Mouse (Mus musculus) myocyte (in vitro differentiated cells): ENCODE measurements around the gene 5330417C22Rik. TPM values are rescaled to one million over a fixed set of nuclear protein-coding genes. Genes with fewer than 3 reads are reported as not detected.

Source experiments
- H3K27me3 ChIP-seq: one replicate; pipeline ENCODE4 v1.6.1; 2011; ENCODE audit not compliant: control insufficient read depth, insufficient read depth, insufficient read length
- H3K36me3 ChIP-seq: one replicate; pipeline ENCODE4 v1.6.1; 2011; ENCODE audit not compliant: control insufficient read depth, insufficient read depth
- H3K4me2 ChIP-seq: one replicate; pipeline ENCODE4 v1.6.1; 2011; ENCODE audit warnings: low read depth, control low read depth
- H3K4me3 ChIP-seq: one replicate; pipeline ENCODE4 v1.5.1; 2011; ENCODE audit warnings: mild to moderate bottlenecking, control low read depth, moderate library complexity
- H3K79me2 ChIP-seq: one replicate; pipeline ENCODE4 v1.6.1; 2011; ENCODE audit not compliant: control insufficient read depth, insufficient read depth
- H3ac ChIP-seq: one replicate; pipeline ENCODE4 v1.6.1; 2011; ENCODE audit not compliant: control insufficient read depth, insufficient read length
- CEBPB ChIP-seq: IDR thresholded peaks from 2 replicates; pipeline ENCODE4 v1.6.1; 2011; ENCODE audit warnings: mild to moderate bottlenecking, moderate library complexity; ENCODE audit not compliant: poor library complexity, insufficient read depth, severe bottlenecking
- E2F4 ChIP-seq: IDR thresholded peaks from one replicate; pipeline ENCODE4 v1.6.1; 2011; ENCODE audit warnings: mild to moderate bottlenecking, control low read depth, moderate library complexity; ENCODE audit not compliant: insufficient read depth
- MAX ChIP-seq: IDR thresholded peaks from one replicate; pipeline ENCODE4 v1.6.1; 2011; ENCODE audit warnings: low read depth, mild to moderate bottlenecking, control low read depth
- MYOD1 ChIP-seq, 3 experiments: IDR thresholded peaks; one replicate each; pipeline ENCODE4 v1.6.1; 2011; ENCODE audit warnings: control low read depth in 2 of 3, low read depth in 2 of 3, mild to moderate bottlenecking in 2 of 3, moderate library complexity in 1 of 3; ENCODE audit not compliant: insufficient read length in 2 of 3, control insufficient read depth in 1 of 3
- MYOG ChIP-seq, 3 experiments: IDR thresholded peaks; one replicate each; pipeline ENCODE4 v1.6.1; 2011; ENCODE audit warnings: control low read depth in 2 of 3, low read depth in 2 of 3, mild to moderate bottlenecking in 2 of 3; ENCODE audit not compliant: insufficient read length in 2 of 3, control insufficient read depth in 1 of 3, insufficient read depth in 1 of 3
- POLR2A ChIP-seq: IDR thresholded peaks from one replicate; pipeline ENCODE4 v1.6.1; 2011; ENCODE audit warnings: low read depth, mild to moderate bottlenecking, control low read depth, moderate library complexity; ENCODE audit not compliant: insufficient read length
- POLR2AphosphoS2 ChIP-seq: IDR thresholded peaks from one replicate; pipeline ENCODE4 v1.6.1; 2011; ENCODE audit warnings: low read depth, control low read depth; ENCODE audit not compliant: insufficient read length
- REST ChIP-seq: IDR thresholded peaks from one replicate; pipeline ENCODE4 v1.6.1; 2011; ENCODE audit warnings: mild to moderate bottlenecking, control low read depth, moderate library complexity; ENCODE audit not compliant: insufficient read depth, insufficient read length
- SRF ChIP-seq: IDR thresholded peaks from one replicate; pipeline ENCODE4 v1.6.1; 2011; ENCODE audit warnings: low read depth; ENCODE audit not compliant: control insufficient read depth, insufficient read length
- TCF12 ChIP-seq: IDR thresholded peaks from one replicate; pipeline ENCODE4 v1.6.1; 2011; ENCODE audit warnings: mild to moderate bottlenecking, control low read depth; ENCODE audit not compliant: poor library complexity, insufficient read depth, severe bottlenecking
- TCF3 ChIP-seq: IDR thresholded peaks from one replicate; pipeline ENCODE4 v1.6.1; 2011; ENCODE audit warnings: low read depth, control low read depth; ENCODE audit not compliant: insufficient read length
- USF1 ChIP-seq: IDR thresholded peaks from one replicate; pipeline ENCODE4 v1.6.1; 2011; ENCODE audit warnings: low read depth, mild to moderate bottlenecking, control low read depth, moderate library complexity
- polyA plus RNA-seq: library from polyadenylated mRNA; unstranded; fragments of >200 nt; fragmentation: generic; extraction: Trizol; gene quantifications from one replicate; pipeline ENCODE4 v1.2.1, GENCODE M21; 2012; ENCODE audit warnings: missing spikeins

The 5330417C22Rik gene
- polyA plus RNA-seq, 1 experiment: 0.05 TPM

GRCm38 (mm10) chr3:108563309-108563708 lies 27.0 kb upstream of the 5330417C22Rik start:
- peak overlapping the region; percentile 97 for H3K4me2 ChIP-seq
- no peak overlapping the region for H3ac ChIP-seq
- peak overlapping the region; percentile 46 for H3K4me3 ChIP-seq
- H3K27me3 ChIP-seq: peaks cover 9% of the 10 kb centered on the region
- TF ChIP-seq REST (no peak), MYOD1 (IDR thresholded peaks at IDR 0.05; ENCODE audit: control insufficient read depth in 1 of 3, insufficient read length in 2 of 3, low read depth in 2 of 3) (no peak), MAX (no peak), TCF3 (no peak), E2F4 (no peak), MYOG (IDR thresholded peaks at IDR 0.05; ENCODE audit: control insufficient read depth in 1 of 3, insufficient read depth in 1 of 3, insufficient read length in 2 of 3, low read depth in 2 of 3) (no peak), USF1 (no peak), TCF12 (no peak), POLR2AphosphoS2 (no peak), CEBPB (no peak), SRF (no peak), POLR2A (no peak)
- H3K36me3 ChIP-seq: peaks cover 7% of the 10 kb centered on the region
- peaks cover 13% of the 10 kb centered on the region for H3K79me2 ChIP-seq

GRCm38 (mm10) chr3:108562777-108563271 lies 26.5 kb upstream of the 5330417C22Rik start:
- H3K36me3 ChIP-seq: peaks cover 10% of the 10 kb centered on the region
- TF ChIP-seq REST (no peak), POLR2AphosphoS2 (no peak), CEBPB (no peak), E2F4 (no peak), POLR2A (no peak)
- peak overlapping the region; percentile 22 for H3ac ChIP-seq
- peaks cover 13% of the 10 kb centered on the region for H3K79me2 ChIP-seq
- peak overlapping the region; percentile 97 for H3K4me2 ChIP-seq
- peaks cover 9% of the 10 kb centered on the region for H3K27me3 ChIP-seq
- peak overlapping the region; percentile 46 for H3K4me3 ChIP-seq

GRCm38 (mm10) chr3:108562133-108562730 lies 25.9 kb upstream of the 5330417C22Rik start, which contains the start of gene Tmem167b:
Gene Tmem167b, minus strand, starts transcription at chr3:108562466.
- Histone ChIP-seq H3K79me2 (peaks cover 13% of the 10 kb centered on the region), H3K27me3 (peaks cover 9% of the 10 kb centered on the region), H3K4me3 (peak within 1 kb of the TSS; percentile 46), H3K36me3 (peaks cover 14% of the 10 kb centered on the region), H3ac (peak within 1 kb of the TSS; percentile 22), H3K4me2 (peak within 1 kb of the TSS; percentile 97)
- TF ChIP-seq SRF: peak; percentile 88
- TF ChIP-seq POLR2AphosphoS2: peak; percentile 59
- peak in 1 of 3 experiments; percentile 39 for TF ChIP-seq MYOG (IDR thresholded peaks at IDR 0.05; ENCODE audit: control insufficient read depth in 1 of 3, insufficient read depth in 1 of 3, insufficient read length in 2 of 3, low read depth in 2 of 3)
- no peak for TF ChIP-seq USF1
- no peak for TF ChIP-seq MYOD1 (IDR thresholded peaks at IDR 0.05; ENCODE audit: control insufficient read depth in 1 of 3, insufficient read length in 2 of 3, low read depth in 2 of 3)
- TF ChIP-seq MAX: no peak
- no peak for TF ChIP-seq TCF3
- no peak for TF ChIP-seq CEBPB
- TF ChIP-seq REST: no peak
- no peak for TF ChIP-seq TCF12
- TF ChIP-seq POLR2A: peak; percentile 67
- no peak for TF ChIP-seq E2F4

GRCm38 (mm10) chr3:108557888-108558287 lies 21.6 kb upstream of the 5330417C22Rik start:
- Histone ChIP-seq H3K27me3 (no peaks in the 10 kb centered on the region), H3ac (no peak overlapping the region), H3K79me2 (peaks cover 13% of the 10 kb centered on the region), H3K36me3 (peaks cover 15% of the 10 kb centered on the region), H3K4me2 (no peak overlapping the region), H3K4me3 (no peak overlapping the region)
- no peak for TF ChIP-seq E2F4
- TF ChIP-seq SRF: no peak
- no peak for TF ChIP-seq USF1
- TF ChIP-seq REST: no peak
- TF ChIP-seq MYOG (IDR thresholded peaks at IDR 0.05; ENCODE audit: control insufficient read depth in 1 of 3, insufficient read depth in 1 of 3, insufficient read length in 2 of 3, low read depth in 2 of 3): no peak
- no peak for TF ChIP-seq TCF12
- no peak for TF ChIP-seq TCF3
- TF ChIP-seq MAX: no peak
- no peak for TF ChIP-seq POLR2A
- TF ChIP-seq POLR2AphosphoS2: no peak
- TF ChIP-seq CEBPB: no peak
- TF ChIP-seq MYOD1 (IDR thresholded peaks at IDR 0.05; ENCODE audit: control insufficient read depth in 1 of 3, insufficient read length in 2 of 3, low read depth in 2 of 3): no peak
